In the genomic region with DNA sequence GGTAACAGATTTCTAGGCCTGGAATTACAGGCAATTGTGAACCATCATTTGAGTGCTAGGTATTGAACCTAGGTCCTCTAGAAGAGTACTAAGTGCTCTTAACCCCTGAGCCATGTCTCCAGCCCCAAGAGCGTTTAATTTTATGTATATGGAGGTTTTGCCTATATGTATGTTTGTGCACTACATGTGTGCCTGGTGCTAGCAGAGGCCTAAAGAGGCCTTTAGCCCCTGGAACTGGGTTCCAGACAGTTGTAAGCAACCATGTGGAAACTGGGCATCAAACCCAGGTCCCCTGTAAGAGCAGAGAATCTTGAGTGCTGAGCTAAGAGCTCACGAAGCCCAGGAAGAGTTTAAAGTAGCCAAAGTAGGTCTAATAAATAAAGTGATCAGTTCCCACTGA, we compare ENCODE assay signal across 20 mouse cellular contexts. TPM values are rescaled to one million over a fixed set of nuclear protein-coding genes. Genes with fewer than 3 reads are reported as not detected.
A peak's percentile ranks its signal among the peaks of the same experiment; 100 is the strongest.
DNase-seq lines count a peak whose midpoint lies in the region; ATAC-seq and TF ChIP-seq lines count a peak whose summit lies in the region.
"Had no signal": no experiment of that assay in that cellular context is flagged by ENCODE, and none has a peak within 500 bp of the region (broad histone marks: within the 10 kb centered on the region; RNA-seq: fewer than 3 reads in every experiment).

No protein-coding gene starts in this region.

- H3K9me3 ChIP-seq in hindbrain, embryonic 12.5 days (replicated peaks) = no peaks in the 10 kb centered on the region
- H3K9me3 ChIP-seq in hindbrain, embryonic 16.5 days (ENCODE audit: control insufficient read depth, low read length) = no peaks in the 10 kb centered on the region
- no peaks in the 10 kb centered on the region for H3K9me3 ChIP-seq in midbrain, embryonic 11.5 days (ENCODE audit: control insufficient read depth, low read length)
- no peaks in the 10 kb centered on the region for H3K9me3 ChIP-seq in midbrain, postnatal 0 days (ENCODE audit: low read length)
- no peaks in the 10 kb centered on the region for H3K9me3 ChIP-seq in embryonic facial prominence, embryonic 14.5 days (ENCODE audit: control insufficient read depth, low read length)

- H3K4me3 ChIP-seq in hindbrain, embryonic 12.5 days = no peak overlapping the region
- no peak overlapping the region for H3K4me3 ChIP-seq in hindbrain, embryonic 16.5 days (ENCODE audit: low read length)
- no peak overlapping the region for H3K4me3 ChIP-seq in midbrain, embryonic 11.5 days (ENCODE audit: low read depth, low read length)
- H3K4me3 ChIP-seq in midbrain, postnatal 0 days (ENCODE audit: low read depth, low read length) = no peak overlapping the region
- no peak overlapping the region for H3K4me3 ChIP-seq in embryonic facial prominence, embryonic 14.5 days (ENCODE audit: low read depth, low read length)
- H3K4me3 ChIP-seq in myocyte = peak overlapping the region; percentile 90

- no peak overlapping the region for H3K27ac ChIP-seq in hindbrain, embryonic 12.5 days
- H3K27ac ChIP-seq in hindbrain, embryonic 16.5 days (ENCODE audit: low read depth, low read length) = no peak overlapping the region
- H3K27ac ChIP-seq in midbrain, embryonic 11.5 days (ENCODE audit: low read depth, low read length) = no peak overlapping the region
- no peak overlapping the region for H3K27ac ChIP-seq in midbrain, postnatal 0 days (ENCODE audit: low read depth, low read length)
- no peak overlapping the region for H3K27ac ChIP-seq in embryonic facial prominence, embryonic 14.5 days (replicated peaks; ENCODE audit: low read depth, low read length)

- 90% methylated on average over 2 of the region's 2 CpGs for WGBS in hindbrain, embryonic 12.5 days
- WGBS in hindbrain, embryonic 16.5 days = 95% methylated on average over 2 of the region's 2 CpGs
- WGBS in midbrain, embryonic 11.5 days = 98% methylated on average over 2 of the region's 2 CpGs
- 96% methylated on average over 2 of the region's 2 CpGs for WGBS in midbrain, postnatal 0 days
- WGBS in embryonic facial prominence, embryonic 14.5 days = 88% methylated on average over 2 of the region's 2 CpGs

- H3K36me3 ChIP-seq in hindbrain, embryonic 12.5 days = peaks cover 28% of the 10 kb centered on the region
- H3K36me3 ChIP-seq in hindbrain, embryonic 16.5 days (ENCODE audit: control insufficient read depth, insufficient read depth, low read length) = peaks cover 4% of the 10 kb centered on the region; the same call in 1 of the 2 replicates
- H3K36me3 ChIP-seq in midbrain, embryonic 11.5 days (ENCODE audit: control insufficient read depth, insufficient read depth, low read length) = peaks cover 2% of the 10 kb centered on the region; the same call in 1 of the 2 replicates
- peaks cover 10% of the 10 kb centered on the region for H3K36me3 ChIP-seq in midbrain, postnatal 0 days (ENCODE audit: insufficient read depth, low read length)
- peaks cover 22% of the 10 kb centered on the region for H3K36me3 ChIP-seq in embryonic facial prominence, embryonic 14.5 days (ENCODE audit: control insufficient read depth, insufficient read depth, low read length)
- H3K36me3 ChIP-seq in myocyte (ENCODE audit: control insufficient read depth, insufficient read depth) = peaks cover 24% of the 10 kb centered on the region

- TF ChIP-seq POLR2A in myocyte (IDR thresholded peaks at IDR 0.05; ENCODE audit: insufficient read length, low read depth) = no peak

- no peak overlapping the region for H3ac ChIP-seq in myocyte (ENCODE audit: control insufficient read depth, insufficient read length)

- peaks cover 15% of the 10 kb centered on the region for H3K4me1 ChIP-seq in hindbrain, embryonic 12.5 days
- peaks cover 12% of the 10 kb centered on the region for H3K4me1 ChIP-seq in hindbrain, embryonic 16.5 days (ENCODE audit: control insufficient read depth, insufficient read depth, low read depth, low read length)
- H3K4me1 ChIP-seq in midbrain, embryonic 11.5 days (ENCODE audit: control insufficient read depth, insufficient read depth, low read length) = peaks cover 15% of the 10 kb centered on the region
- peaks cover 15% of the 10 kb centered on the region for H3K4me1 ChIP-seq in midbrain, postnatal 0 days (ENCODE audit: insufficient read depth, low read length)
- H3K4me1 ChIP-seq in embryonic facial prominence, embryonic 14.5 days (ENCODE audit: control insufficient read depth, insufficient read depth, low read length) = peaks cover 11% of the 10 kb centered on the region; the same call in 1 of the 2 replicates

- 0 out of 2 replicates have a peak overlapping the region, but pooled peaks have one; percentile 13 for H3K4me2 ChIP-seq in hindbrain, embryonic 12.5 days (replicated peaks)
- no peak overlapping the region for H3K4me2 ChIP-seq in hindbrain, embryonic 16.5 days (ENCODE audit: low read length)
- H3K4me2 ChIP-seq in midbrain, embryonic 11.5 days = no peak overlapping the region
- no peak overlapping the region for H3K4me2 ChIP-seq in midbrain, postnatal 0 days (ENCODE audit: low read depth, low read length, poor library complexity, severe bottlenecking)
- H3K4me2 ChIP-seq in embryonic facial prominence, embryonic 14.5 days (ENCODE audit: low read depth, low read length) = peak overlapping the region; percentile 67; the same call in 1 of the 2 replicates
- peak overlapping the region; percentile 96 for H3K4me2 ChIP-seq in myocyte (ENCODE audit: low read depth)

- peaks cover 41% of the 10 kb centered on the region for H3K79me2 ChIP-seq in myocyte (ENCODE audit: control insufficient read depth, insufficient read depth)

- DNase-seq in midbrain, embryonic 11.5 days (ENCODE audit: low spot score, missing footprints) = peak; percentile 61
- DNase-seq in midbrain, postnatal 0 days (ENCODE audit: low spot score) = no peak
- no peak for DNase-seq in embryonic facial prominence, embryonic 14.5 days (ENCODE audit: low spot score)
- no peak for DNase-seq in cerebellum, postnatal 25 days
- no peak for DNase-seq in cerebellum, adult 18-20 months
- DNase-seq: adrenal gland, postnatal 10 days; cerebellum, adult 9-10 months; embryo, embryonic 11 days; kidney, adult 11 months; kidney, postnatal 4 days; layer of hippocampus, postnatal 36 days; left cerebral cortex, postnatal 4 days; lung, adult 2 months; right cerebral cortex, postnatal 25 days; thymus, postnatal 4 days had no signal

- no peaks in the 10 kb centered on the region for H3K27me3 ChIP-seq in hindbrain, embryonic 12.5 days
- H3K27me3 ChIP-seq in hindbrain, embryonic 16.5 days (replicated peaks; ENCODE audit: control insufficient read depth, insufficient read depth, low read length) = no peaks in the 10 kb centered on the region
- H3K27me3 ChIP-seq in midbrain, embryonic 11.5 days (ENCODE audit: control insufficient read depth, insufficient read depth, low read length) = no peaks in the 10 kb centered on the region
- H3K27me3 ChIP-seq in midbrain, postnatal 0 days (ENCODE audit: insufficient read depth, low read length) = no peaks in the 10 kb centered on the region
- no peaks in the 10 kb centered on the region for H3K27me3 ChIP-seq in embryonic facial prominence, embryonic 14.5 days (replicated peaks; ENCODE audit: control insufficient read depth, insufficient read depth, low read length)
- H3K27me3 ChIP-seq in myocyte (ENCODE audit: control insufficient read depth, insufficient read depth, insufficient read length) = no peaks in the 10 kb centered on the region

- no peak for ATAC-seq in hindbrain, embryonic 12.5 days (ENCODE audit: low FRiP score)
- ATAC-seq in hindbrain, embryonic 16.5 days = no peak
- ATAC-seq in midbrain, embryonic 11.5 days (ENCODE audit: low FRiP score) = no peak
- no peak for ATAC-seq in midbrain, postnatal 0 days (ENCODE audit: low FRiP score)
- no peak for ATAC-seq in embryonic facial prominence, embryonic 14.5 days (ENCODE audit: low read depth)

- TF ChIP-seq CTCF in midbrain, postnatal 0 days (IDR thresholded peaks at IDR 0.05) = no peak

- peak overlapping the region; percentile 13; the same call in 1 of the 2 replicates for H3K9ac ChIP-seq in hindbrain, embryonic 12.5 days
- H3K9ac ChIP-seq in hindbrain, embryonic 16.5 days (ENCODE audit: low read depth, low read length) = no peak overlapping the region
- no peak overlapping the region for H3K9ac ChIP-seq in midbrain, embryonic 11.5 days (ENCODE audit: low read length)
- H3K9ac ChIP-seq in midbrain, postnatal 0 days (replicated peaks; ENCODE audit: low read length, poor library complexity, severe bottlenecking) = no peak overlapping the region; the same call in 1 of the 2 replicates
- H3K9ac ChIP-seq in embryonic facial prominence, embryonic 14.5 days (ENCODE audit: low read depth, low read length) = no peak overlapping the region

RNA-seq across cellular contexts. Expression of a gene that starts 2.1 kb away (rescaled TPM):
- polyA plus RNA-seq in hindbrain, embryonic 12.5 days (2016; fragmentation: Nextera tagmentation; extraction: Ambion mirVana) = 80.9 and 85.5 TPM in 2 replicates
- polyA plus RNA-seq in hindbrain, embryonic 16.5 days (2015; fragmentation: Nextera tagmentation; extraction: Ambion mirVana) = 69.8 and 75.2 TPM in 2 replicates
- 107 and 109 TPM in 2 replicates for polyA plus RNA-seq in midbrain, embryonic 11.5 days (2014; fragmentation: Nextera tagmentation; extraction: Ambion mirVana)
- 31.8 and 104 TPM in 2 replicates for total RNA-seq in midbrain, postnatal 0 days (2014; rRNA removed)
- 81.8 and 82.3 TPM in 2 replicates for polyA plus RNA-seq in midbrain, postnatal 0 days (2015; fragmentation: Nextera tagmentation; extraction: Ambion mirVana)
- 75.8 and 88.8 TPM in 2 replicates for polyA plus RNA-seq in embryonic facial prominence, embryonic 14.5 days (2014; fragmentation: Nextera tagmentation; extraction: Ambion mirVana)
- 151 TPM for polyA plus RNA-seq in myocyte (2012; fragmentation: generic; extraction: Trizol)

RNA-seq across cellular contexts. Expression of a gene that starts 25.1 kb away (rescaled TPM):
- polyA plus RNA-seq in hindbrain, embryonic 12.5 days (2016; fragmentation: Nextera tagmentation; extraction: Ambion mirVana) = not detected in 2 replicates
- polyA plus RNA-seq in hindbrain, embryonic 16.5 days (2015; fragmentation: Nextera tagmentation; extraction: Ambion mirVana) = not detected in 2 replicates
- polyA plus RNA-seq in midbrain, embryonic 11.5 days (2014; fragmentation: Nextera tagmentation; extraction: Ambion mirVana) = not detected in 2 replicates
- total RNA-seq in midbrain, postnatal 0 days (2014; rRNA removed) = not detected in 2 replicates
- polyA plus RNA-seq in midbrain, postnatal 0 days (2015; fragmentation: Nextera tagmentation; extraction: Ambion mirVana) = not detected in 2 replicates
- 0.07 TPM in 1 of 2 replicates, not detected in the other for polyA plus RNA-seq in embryonic facial prominence, embryonic 14.5 days (2014; fragmentation: Nextera tagmentation; extraction: Ambion mirVana)
- polyA plus RNA-seq in myocyte (2012; fragmentation: generic; extraction: Trizol) = 0.50 TPM
- total RNA-seq: layer of hippocampus, postnatal 36 days; left cerebral cortex, postnatal 4 days had no signal
- polyA plus RNA-seq: testis, adult 2 months had no signal

RNA-seq across cellular contexts. Expression of a gene that starts 58.9 kb away (rescaled TPM):
- 2.0 and 2.1 TPM in 2 replicates for polyA plus RNA-seq in hindbrain, embryonic 12.5 days (2016; fragmentation: Nextera tagmentation; extraction: Ambion mirVana)
- polyA plus RNA-seq in hindbrain, embryonic 16.5 days (2015; fragmentation: Nextera tagmentation; extraction: Ambion mirVana) = 7.0 and 7.4 TPM in 2 replicates
- polyA plus RNA-seq in midbrain, embryonic 11.5 days (2014; fragmentation: Nextera tagmentation; extraction: Ambion mirVana) = 1.4 and 2.1 TPM in 2 replicates
- total RNA-seq in midbrain, postnatal 0 days (2014; rRNA removed) = 8.6 and 9.7 TPM in 2 replicates
- 3.7 and 4.3 TPM in 2 replicates for polyA plus RNA-seq in midbrain, postnatal 0 days (2015; fragmentation: Nextera tagmentation; extraction: Ambion mirVana)
- 0.98 and 1.1 TPM in 2 replicates for polyA plus RNA-seq in embryonic facial prominence, embryonic 14.5 days (2014; fragmentation: Nextera tagmentation; extraction: Ambion mirVana)
- 0.28 TPM for polyA plus RNA-seq in myocyte (2012; fragmentation: generic; extraction: Trizol)
- total RNA-seq: granulocyte monocyte progenitor cell, adult 5-6 weeks had no signal
- polyA plus RNA-seq: lung, adult 2 months had no signal

Comparison
In these comparisons a context has a peak if more than half of its experiments do, and no peak if none do; other contexts are left out.
1. H3K4me2 ChIP-seq: peak in hindbrain, embryonic 12.5 days (single experiment), embryonic facial prominence, embryonic 14.5 days (single experiment) and myocyte (single experiment); none in hindbrain, embryonic 16.5 days (single experiment), midbrain, embryonic 11.5 days (single experiment) and midbrain, postnatal 0 days (single experiment).